16 mouse cellular contexts compared by ENCODE assay signal in the genomic region with DNA sequence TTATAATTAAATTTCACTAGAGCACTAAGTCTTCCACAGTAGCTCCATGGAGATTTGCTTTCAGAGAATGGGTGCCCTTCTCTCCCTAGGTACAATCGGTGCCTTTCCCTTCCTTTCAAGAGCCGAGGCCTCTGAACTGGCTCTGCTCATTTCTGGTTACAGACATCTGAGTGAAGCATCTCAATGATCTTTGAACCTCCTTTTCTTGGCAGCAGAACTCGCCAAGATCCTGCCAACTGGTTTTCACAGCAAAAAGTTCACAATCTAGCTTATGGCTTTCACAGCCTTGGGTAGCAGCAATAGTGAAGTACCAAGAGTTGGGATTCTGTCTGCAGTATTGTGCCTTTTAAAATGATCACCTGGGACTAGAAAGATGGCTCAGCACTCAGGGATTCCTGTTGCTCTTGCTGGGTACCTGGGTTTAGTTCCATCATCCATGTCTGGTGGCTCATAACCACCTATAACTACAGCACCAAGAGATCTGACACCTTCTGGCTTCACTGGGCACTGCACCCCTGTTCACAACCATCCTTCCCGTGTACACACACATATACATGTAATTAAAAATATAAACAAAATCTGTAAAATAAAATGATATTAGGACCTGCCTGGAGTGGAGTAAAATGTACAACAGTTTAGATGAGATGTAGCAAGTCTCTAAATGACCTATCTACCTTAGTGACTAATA.
DNase-seq lines count a peak whose midpoint lies in the region; ATAC-seq and TF ChIP-seq lines count a peak whose summit lies in the region.
"Had no signal": no experiment of that assay in that cellular context is flagged by ENCODE, and none has a peak within 500 bp of the region (broad histone marks: within the 10 kb centered on the region; RNA-seq: fewer than 3 reads in every experiment).

No protein-coding gene starts in this region.

- no peak overlapping the region for H3K27ac ChIP-seq in cerebellum, adult 2 months (ENCODE audit: insufficient read depth, low read length)
- no peak overlapping the region for H3K27ac ChIP-seq in intestine, embryonic 14.5 days (ENCODE audit: low read depth)
- no peak overlapping the region for H3K27ac ChIP-seq in intestine, embryonic 16.5 days (ENCODE audit: low read length)
- H3K27ac ChIP-seq in liver, adult 2 months (replicated peaks; ENCODE audit: insufficient read depth, low read depth, low read length), result no peak overlapping the region
- H3K27ac ChIP-seq in liver, embryonic 11.5 days (ENCODE audit: low read depth, low read length), result no peak overlapping the region
- H3K27ac ChIP-seq: embryonic facial prominence, embryonic 13.5 days; limb, embryonic 15.5 days; neural tube, embryonic 13.5 days had no signal

- no peaks in the 10 kb centered on the region for H3K4me1 ChIP-seq in cerebellum, adult 2 months (ENCODE audit: control insufficient read depth, insufficient read depth, low read length)
- H3K4me1 ChIP-seq in intestine, embryonic 14.5 days (replicated peaks; ENCODE audit: control insufficient read depth, insufficient read depth, low read length), result no peaks in the 10 kb centered on the region
- H3K4me1 ChIP-seq in intestine, embryonic 16.5 days (ENCODE audit: control insufficient read depth, insufficient read depth, low read length), result no peaks in the 10 kb centered on the region
- no peaks in the 10 kb centered on the region for H3K4me1 ChIP-seq in liver, adult 2 months (ENCODE audit: control insufficient read depth, insufficient read depth, low read length)
- H3K4me1 ChIP-seq in liver, embryonic 11.5 days (replicated peaks; ENCODE audit: control insufficient read depth, insufficient read depth, low read length), result no peaks in the 10 kb centered on the region
- H3K4me1 ChIP-seq: embryonic facial prominence, embryonic 13.5 days; heart, embryonic 12.5 days; limb, embryonic 15.5 days; neural tube, embryonic 13.5 days had no signal

- no peak for ATAC-seq in intestine, embryonic 14.5 days (replicated peaks; ENCODE audit: low FRiP score, low TSS enrichment, low read depth)
- ATAC-seq in intestine, embryonic 16.5 days, result no peak
- no peak for ATAC-seq in liver, embryonic 11.5 days (replicated peaks; ENCODE audit: low FRiP score)
- ATAC-seq in Patski, result no peak

- H3K9ac ChIP-seq in intestine, embryonic 14.5 days (ENCODE audit: low read length), result no peak overlapping the region
- H3K9ac ChIP-seq in intestine, embryonic 16.5 days (ENCODE audit: low read depth, low read length), result no peak overlapping the region
- H3K9ac ChIP-seq in liver, adult 2 months (ENCODE audit: low read depth, low read length), result no peak overlapping the region
- H3K9ac ChIP-seq in liver, embryonic 11.5 days (ENCODE audit: low read depth, low read length), result no peak overlapping the region
- H3K9ac ChIP-seq: embryonic facial prominence, embryonic 13.5 days; heart, embryonic 12.5 days; limb, embryonic 15.5 days; neural tube, embryonic 13.5 days had no signal

- no peak overlapping the region for H3K4me2 ChIP-seq in intestine, embryonic 14.5 days (ENCODE audit: low read length)
- no peak overlapping the region for H3K4me2 ChIP-seq in intestine, embryonic 16.5 days (ENCODE audit: low read depth, low read length)
- H3K4me2 ChIP-seq in liver, embryonic 11.5 days, result no peak overlapping the region
- H3K4me2 ChIP-seq: embryonic facial prominence, embryonic 13.5 days; heart, embryonic 12.5 days; limb, embryonic 15.5 days; neural tube, embryonic 13.5 days had no signal

- DNase-seq in cerebellum, adult 2 months, result no peak
- DNase-seq in cerebellum, adult 18-20 months, result no peak
- peak; percentile 41 for DNase-seq in intestine, embryonic 14.5 days (ENCODE audit: low spot score)
- peak; percentile 40 for DNase-seq in liver, adult 2 months (ENCODE audit: extremely low read depth, low read depth, low spot score)
- DNase-seq in liver, embryonic 11.5 days (ENCODE audit: low spot score), result no peak
- DNase-seq in Patski (ENCODE audit: low read depth, low spot score), result no peak
- DNase-seq in embryo, embryonic 9.5 days (ENCODE audit: extremely low spot score), result no peak
- DNase-seq: cerebellum, adult 9-11 months; lung, postnatal 4 days; spleen, adult 18-20 months; thymus, postnatal 4 days had no signal

- WGBS in cerebellum, adult 2 months, result 67% methylated on average over 4 of the region's 4 CpGs
- WGBS in intestine, embryonic 14.5 days, result 76% methylated on average over 4 of the region's 4 CpGs
- 80% methylated on average over 4 of the region's 4 CpGs for WGBS in intestine, embryonic 16.5 days
- WGBS in liver, adult 2 months, result 66% methylated on average over 4 of the region's 4 CpGs
- WGBS in liver, embryonic 11.5 days, result 67% methylated on average over 4 of the region's 4 CpGs

- no peaks in the 10 kb centered on the region for H3K27me3 ChIP-seq in cerebellum, adult 2 months (ENCODE audit: control insufficient read depth, insufficient read depth, low read length)
- H3K27me3 ChIP-seq in intestine, embryonic 14.5 days (replicated peaks; ENCODE audit: control insufficient read depth, insufficient read depth, low read length), result no peaks in the 10 kb centered on the region
- no peaks in the 10 kb centered on the region for H3K27me3 ChIP-seq in intestine, embryonic 16.5 days (replicated peaks; ENCODE audit: control insufficient read depth, insufficient read depth, low read length)
- no peaks in the 10 kb centered on the region for H3K27me3 ChIP-seq in liver, adult 2 months (ENCODE audit: control insufficient read depth, insufficient read depth, low read length)
- no peaks in the 10 kb centered on the region for H3K27me3 ChIP-seq in liver, embryonic 11.5 days (replicated peaks; ENCODE audit: control insufficient read depth, insufficient read depth, low read length)
- peaks cover under 1% of the 10 kb centered on the region for H3K27me3 ChIP-seq in Patski
- H3K27me3 ChIP-seq: embryonic facial prominence, embryonic 13.5 days; heart, embryonic 12.5 days; limb, embryonic 15.5 days; neural tube, embryonic 13.5 days had no signal

- H3K36me3 ChIP-seq in intestine, embryonic 14.5 days (ENCODE audit: control insufficient read depth, insufficient read depth, low read length), result no peaks in the 10 kb centered on the region
- no peaks in the 10 kb centered on the region for H3K36me3 ChIP-seq in intestine, embryonic 16.5 days (ENCODE audit: control insufficient read depth, insufficient read depth, low read length)
- H3K36me3 ChIP-seq in liver, adult 2 months (ENCODE audit: control insufficient read depth, insufficient read depth, low read length), result no peaks in the 10 kb centered on the region
- no peaks in the 10 kb centered on the region for H3K36me3 ChIP-seq in liver, embryonic 11.5 days (ENCODE audit: control insufficient read depth, insufficient read depth, low read length)
- H3K36me3 ChIP-seq: embryonic facial prominence, embryonic 13.5 days; heart, embryonic 12.5 days; limb, embryonic 15.5 days had no signal

- in situ Hi-C loops in Patski (cut with MboI; ENCODE audit: low pct_unique_long_range_greater_than_20kb), result loop anchor here (5.0 to 25.0 kb wide), 3 partner anchors 74 to 309 kb away; no protein-coding TSS in a partner anchor

- no peak for TF ChIP-seq POLR2A in cerebellum, adult 2 months (IDR thresholded peaks at IDR 0.05; ENCODE audit: borderline replicate concordance, insufficient read depth, low read length)
- no peak for TF ChIP-seq POLR2A in liver, adult 2 months (IDR thresholded peaks at IDR 0.05; ENCODE audit: extremely low read depth, insufficient read depth, low read length)

- CTCF ChIA-PET in Patski (lab: Charles Lee), result interaction anchor here (1.2 to 1.7 kb wide), 3 partner anchors 18 to 327 kb away, joined by 3 to 5 read pairs (median 3); no protein-coding TSS in a partner anchor

- no peak overlapping the region for H3K4me3 ChIP-seq in cerebellum, adult 2 months (replicated peaks; ENCODE audit: insufficient read depth, low read depth, low read length)
- H3K4me3 ChIP-seq in intestine, embryonic 14.5 days (ENCODE audit: low read depth, low read length), result no peak overlapping the region
- no peak overlapping the region for H3K4me3 ChIP-seq in intestine, embryonic 16.5 days (ENCODE audit: low read length)
- no peak overlapping the region for H3K4me3 ChIP-seq in liver, adult 2 months (ENCODE audit: insufficient read depth, low read depth, low read length)
- H3K4me3 ChIP-seq in liver, embryonic 11.5 days (ENCODE audit: low read depth, low read length), result no peak overlapping the region
- H3K4me3 ChIP-seq: embryonic facial prominence, embryonic 13.5 days; heart, embryonic 12.5 days; limb, embryonic 15.5 days; neural tube, embryonic 13.5 days had no signal

- TF ChIP-seq CTCF in cerebellum, adult 2 months (IDR thresholded peaks at IDR 0.05; ENCODE audit: borderline replicate concordance, insufficient read depth, low read depth, low read length), result 0 out of 2 replicates have a peak, but pooled peaks have one; percentile 29
- no peak for TF ChIP-seq CTCF in liver, adult 2 months (IDR thresholded peaks at IDR 0.05; ENCODE audit: low read depth, low read length)
- peak; percentile 55 for TF ChIP-seq CTCF in Patski (IDR thresholded peaks at IDR 0.05)

- H3K9me3 ChIP-seq in intestine, embryonic 14.5 days (ENCODE audit: control insufficient read depth, low read length), result no peaks in the 10 kb centered on the region
- H3K9me3 ChIP-seq in intestine, embryonic 16.5 days (ENCODE audit: control insufficient read depth, low read length), result no peaks in the 10 kb centered on the region
- H3K9me3 ChIP-seq in liver, embryonic 11.5 days (ENCODE audit: control insufficient read depth, low read length), result no peaks in the 10 kb centered on the region
- H3K9me3 ChIP-seq: embryonic facial prominence, embryonic 13.5 days; heart, embryonic 12.5 days; limb, embryonic 15.5 days; neural tube, embryonic 13.5 days had no signal

- POLR2A ChIA-PET in Patski (lab: Charles Lee), result no interaction called here

- H3K79me2 ChIP-seq in liver, adult 2 months (ENCODE audit: control insufficient read depth, insufficient read depth, low read length), result no peaks in the 10 kb centered on the region

Comparison
In these comparisons a context has a peak if more than half of its experiments do, and no peak if none do; other contexts are left out.
1. DNase-seq: peak in intestine, embryonic 14.5 days (single experiment) and liver, adult 2 months (single experiment); none in cerebellum, adult 2 months (0 of 2), cerebellum, adult 18-20 months (0 of 2), liver, embryonic 11.5 days (single experiment), Patski (single experiment) and embryo, embryonic 9.5 days (single experiment).